23 mouse cellular contexts compared by ENCODE assay signal in genomic region chr1:135704317-135704821, GRCm38 (mm10). TPM values are rescaled to one million over a fixed set of nuclear protein-coding genes. Genes with fewer than 3 reads are reported as not detected.
A peak's percentile ranks its signal among the peaks of the same experiment; 100 is the strongest.
DNase-seq lines count a peak whose midpoint lies in the region; ATAC-seq and TF ChIP-seq lines count a peak whose summit lies in the region.
"Had no signal": no experiment of that assay in that cellular context is flagged by ENCODE, and none has a peak within 500 bp of the region (broad histone marks: within the 10 kb centered on the region; RNA-seq: fewer than 3 reads in every experiment).

No protein-coding gene starts in this region.

- H3K4me2 ChIP-seq in intestine, postnatal 0 days (replicated peaks; ENCODE audit: low read depth) = no peak overlapping the region
- H3K4me2 ChIP-seq in intestine, embryonic 15.5 days (replicated peaks) = no peak overlapping the region
- no peak overlapping the region for H3K4me2 ChIP-seq in lung, embryonic 14.5 days
- no peak overlapping the region for H3K4me2 ChIP-seq in hindbrain, embryonic 16.5 days (ENCODE audit: low read length)
- H3K4me2 ChIP-seq: embryonic facial prominence, embryonic 15.5 days; heart, embryonic 15.5 days; limb, embryonic 12.5 days; liver, embryonic 13.5 days; midbrain, embryonic 12.5 days had no signal

- DNase-seq in lung, embryonic 14.5 days = no peak
- no peak for DNase-seq in lung, adult 18-20 months
- DNase-seq in ZHBTc4 (ENCODE audit: low read depth, low spot score) = peak; percentile 60
- DNase-seq: adrenal gland, postnatal 25 days; cerebellum, adult 9-10 months; gastrocnemius, postnatal 25 days; kidney, adult 18-20 months; liver, embryonic 13.5 days; lung, postnatal 10 days; right cerebral cortex, postnatal 25 days; spleen, adult 18-20 months; thymus, postnatal 14 days had no signal

- no peak overlapping the region for H3K4me3 ChIP-seq in intestine, postnatal 0 days (ENCODE audit: low read depth, low read length)
- H3K4me3 ChIP-seq in intestine, embryonic 15.5 days (replicated peaks) = no peak overlapping the region
- H3K4me3 ChIP-seq in lung, embryonic 14.5 days (ENCODE audit: low read depth, low read length) = no peak overlapping the region
- H3K4me3 ChIP-seq in E14TG2a.4 (replicated peaks; ENCODE audit: low read length) = no peak overlapping the region
- no peak overlapping the region for H3K4me3 ChIP-seq in hindbrain, embryonic 16.5 days (ENCODE audit: low read length)
- H3K4me3 ChIP-seq: embryonic facial prominence, embryonic 15.5 days; heart, embryonic 15.5 days; limb, embryonic 12.5 days; liver, embryonic 13.5 days; midbrain, embryonic 12.5 days had no signal

- H3K4me1 ChIP-seq in intestine, postnatal 0 days (replicated peaks; ENCODE audit: control insufficient read depth, insufficient read depth, low read length) = no peaks in the 10 kb centered on the region
- H3K4me1 ChIP-seq in intestine, embryonic 15.5 days (replicated peaks) = peaks cover 3% of the 10 kb centered on the region; the same call in 1 of the 2 replicates
- no peaks in the 10 kb centered on the region for H3K4me1 ChIP-seq in lung, embryonic 14.5 days (ENCODE audit: insufficient read depth)
- H3K4me1 ChIP-seq in E14TG2a.4 (replicated peaks; ENCODE audit: low read depth, low read length) = peaks cover 12% of the 10 kb centered on the region
- peaks cover 2% of the 10 kb centered on the region for H3K4me1 ChIP-seq in hindbrain, embryonic 16.5 days (ENCODE audit: control insufficient read depth, insufficient read depth, low read depth, low read length)

- no peaks in the 10 kb centered on the region for H3K36me3 ChIP-seq in intestine, postnatal 0 days (ENCODE audit: control insufficient read depth, insufficient read depth)
- H3K36me3 ChIP-seq in intestine, embryonic 15.5 days = no peaks in the 10 kb centered on the region
- no peaks in the 10 kb centered on the region for H3K36me3 ChIP-seq in lung, embryonic 14.5 days (ENCODE audit: insufficient read depth)
- no peaks in the 10 kb centered on the region for H3K36me3 ChIP-seq in E14TG2a.4 (ENCODE audit: insufficient read depth, low read length)
- no peaks in the 10 kb centered on the region for H3K36me3 ChIP-seq in hindbrain, embryonic 16.5 days (ENCODE audit: control insufficient read depth, insufficient read depth, low read length)
- H3K36me3 ChIP-seq: embryonic facial prominence, embryonic 15.5 days; heart, embryonic 15.5 days; limb, embryonic 12.5 days; liver, embryonic 13.5 days; midbrain, embryonic 12.5 days had no signal

- H3K9me3 ChIP-seq in intestine, postnatal 0 days (ENCODE audit: control insufficient read depth) = no peaks in the 10 kb centered on the region
- no peaks in the 10 kb centered on the region for H3K9me3 ChIP-seq in intestine, embryonic 15.5 days
- no peaks in the 10 kb centered on the region for H3K9me3 ChIP-seq in lung, embryonic 14.5 days (ENCODE audit: low read depth, low read length)
- no peaks in the 10 kb centered on the region for H3K9me3 ChIP-seq in E14TG2a.4 (ENCODE audit: low read length)
- peaks cover 3% of the 10 kb centered on the region; the same call in 1 of the 2 replicates for H3K9me3 ChIP-seq in hindbrain, embryonic 16.5 days (ENCODE audit: control insufficient read depth, low read length)
- H3K9me3 ChIP-seq: embryonic facial prominence, embryonic 15.5 days; heart, embryonic 15.5 days; limb, embryonic 12.5 days; liver, embryonic 13.5 days; midbrain, embryonic 12.5 days had no signal

- H3K9ac ChIP-seq in intestine, postnatal 0 days (ENCODE audit: low read depth, low read length) = no peak overlapping the region
- H3K9ac ChIP-seq in intestine, embryonic 15.5 days = no peak overlapping the region
- no peak overlapping the region for H3K9ac ChIP-seq in lung, embryonic 14.5 days
- H3K9ac ChIP-seq in hindbrain, embryonic 16.5 days (ENCODE audit: low read depth, low read length) = no peak overlapping the region
- H3K9ac ChIP-seq: embryonic facial prominence, embryonic 15.5 days; heart, embryonic 15.5 days; limb, embryonic 12.5 days; liver, embryonic 13.5 days; midbrain, embryonic 12.5 days had no signal

- no peak overlapping the region for H3K27ac ChIP-seq in intestine, postnatal 0 days (ENCODE audit: low read depth, low read length)
- no peak overlapping the region for H3K27ac ChIP-seq in intestine, embryonic 15.5 days
- H3K27ac ChIP-seq in lung, embryonic 14.5 days (ENCODE audit: low read depth) = no peak overlapping the region
- H3K27ac ChIP-seq in hindbrain, embryonic 16.5 days (ENCODE audit: low read depth, low read length) = no peak overlapping the region
- H3K27ac ChIP-seq: embryonic facial prominence, embryonic 15.5 days; heart, embryonic 15.5 days; hindbrain, postnatal 0 days; limb, embryonic 12.5 days; liver, embryonic 13.5 days; midbrain, embryonic 12.5 days had no signal

- H3K27me3 ChIP-seq in intestine, postnatal 0 days (replicated peaks; ENCODE audit: control insufficient read depth, insufficient read depth, low read length) = no peaks in the 10 kb centered on the region
- H3K27me3 ChIP-seq in intestine, embryonic 15.5 days (replicated peaks) = 0 out of 2 replicates have a peak, but pooled peaks cover 2% of the 10 kb centered on the region
- no peaks in the 10 kb centered on the region for H3K27me3 ChIP-seq in lung, embryonic 14.5 days (ENCODE audit: insufficient read depth, low read length)
- peaks cover 6% of the 10 kb centered on the region for H3K27me3 ChIP-seq in E14TG2a.4 (ENCODE audit: insufficient read depth, low read length)
- H3K27me3 ChIP-seq in hindbrain, embryonic 16.5 days (replicated peaks; ENCODE audit: control insufficient read depth, insufficient read depth, low read length) = no peaks in the 10 kb centered on the region
- H3K27me3 ChIP-seq: heart, embryonic 15.5 days; limb, embryonic 12.5 days had no signal

- ATAC-seq in intestine, postnatal 0 days = no peak
- ATAC-seq in intestine, embryonic 15.5 days = no peak
- no peak for ATAC-seq in lung, embryonic 14.5 days (ENCODE audit: insufficient read depth)
- no peak for ATAC-seq in hindbrain, embryonic 16.5 days
- no peak for ATAC-seq in erythroid progenitor cell, adult 5-6 weeks (replicated peaks; ENCODE audit: low FRiP score, poor library complexity, severe bottlenecking)
- ATAC-seq: forebrain, embryonic 16.5 days; hindbrain, postnatal 0 days had no signal

- TF ChIP-seq CTCF in intestine, postnatal 0 days (IDR thresholded peaks at IDR 0.05; ENCODE audit: low read depth) = peak; percentile 36
- peak; percentile 34 for TF ChIP-seq CTCF in lung, embryonic 14.5 days (IDR thresholded peaks at IDR 0.05; ENCODE audit: low read depth)
- TF ChIP-seq CTCF in E14TG2a.4 (conservative IDR thresholded peaks at IDR 0.05; ENCODE audit: low read length) = peak; percentile 43

- WGBS in intestine, postnatal 0 days = 67% methylated on average over 3 of the region's 3 CpGs
- WGBS in intestine, embryonic 15.5 days = 65% methylated on average over 3 of the region's 3 CpGs
- 64% methylated on average over 3 of the region's 3 CpGs for WGBS in lung, embryonic 14.5 days
- 60% methylated on average over 3 of the region's 3 CpGs for WGBS in hindbrain, embryonic 16.5 days

RNA-seq across cellular contexts. Expression of gene Csrp1, which starts 15.5 kb away (rescaled TPM):
- 284 and 285 TPM in 2 replicates for polyA plus RNA-seq in intestine, postnatal 0 days (2015; fragmentation: Nextera tagmentation; extraction: Ambion mirVana)
- polyA plus RNA-seq in intestine, embryonic 15.5 days (2015; fragmentation: Nextera tagmentation; extraction: Ambion mirVana) = 203 and 215 TPM in 2 replicates
- 271 and 297 TPM in 2 replicates for polyA plus RNA-seq in lung, embryonic 14.5 days (2014; fragmentation: Nextera tagmentation; extraction: Ambion mirVana)
- 20.6 and 23.7 TPM in 2 replicates for polyA plus RNA-seq in hindbrain, embryonic 16.5 days (2015; fragmentation: Nextera tagmentation; extraction: Ambion mirVana)
- 46.5 and 48.6 TPM in 2 replicates for total RNA-seq in erythroid progenitor cell, adult 5-6 weeks (2015; ENCODE audit: low replicate concordance)
- total RNA-seq in erythroid progenitor cell, adult 5-6 weeks (2017; ENCODE audit: low replicate concordance) = 31.8 and 44.7 TPM in 2 replicates
